Mouse (Mus musculus) cortical plate, adult 2 months (tissue): ENCODE measurements at regions not wholly inside any gene's neighbourhood (a gene's known extent, or its start where the extent isn't known, plus 50 kb on each side); places are given as distances from the start of the nearest gene placed in this dataset.

Experiments
- CTCF ChIP-seq: fragments of 200-500 bp; IDR thresholded peaks from 2 replicates; pipeline ENCODE4 v1.5.1; 2011; ENCODE audit warnings: mild to moderate bottlenecking, control low read depth, low read length; ENCODE audit not compliant: insufficient read depth; ENCODE audit errors: extremely low read depth
- POLR2A ChIP-seq: fragments of 200-500 bp; IDR thresholded peaks from 2 replicates; pipeline ENCODE4 v1.6.1; 2011; ENCODE audit warnings: mild to moderate bottlenecking, low read length, control low read depth; ENCODE audit not compliant: insufficient read depth; ENCODE audit errors: extremely low read depth

DNA sequence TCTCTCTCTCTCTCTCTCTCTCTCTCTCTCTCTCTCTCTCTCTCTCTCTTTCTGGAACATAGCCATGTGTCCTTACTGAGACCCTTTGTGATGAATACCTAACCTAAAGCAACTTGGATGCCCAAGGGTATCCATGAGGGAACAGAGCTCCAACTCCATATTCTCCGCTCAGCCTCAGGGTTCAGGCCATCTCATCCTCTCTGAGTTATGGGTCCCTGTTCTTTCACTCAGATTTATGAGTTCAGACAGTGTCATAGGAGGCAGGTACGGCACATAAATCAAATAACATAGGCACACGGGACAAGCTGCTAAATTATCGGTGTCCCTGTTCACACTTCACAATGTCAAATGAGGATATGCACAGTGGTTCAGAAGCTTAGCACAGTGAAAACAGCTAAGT is 586.4 kb downstream of the Nova1 start:
- no peak for TF ChIP-seq CTCF
- TF ChIP-seq POLR2A: no peak
